Mouse (Mus musculus): Measurements from ENCODE around the gene Pygb.

Pygb gene

DNA sequence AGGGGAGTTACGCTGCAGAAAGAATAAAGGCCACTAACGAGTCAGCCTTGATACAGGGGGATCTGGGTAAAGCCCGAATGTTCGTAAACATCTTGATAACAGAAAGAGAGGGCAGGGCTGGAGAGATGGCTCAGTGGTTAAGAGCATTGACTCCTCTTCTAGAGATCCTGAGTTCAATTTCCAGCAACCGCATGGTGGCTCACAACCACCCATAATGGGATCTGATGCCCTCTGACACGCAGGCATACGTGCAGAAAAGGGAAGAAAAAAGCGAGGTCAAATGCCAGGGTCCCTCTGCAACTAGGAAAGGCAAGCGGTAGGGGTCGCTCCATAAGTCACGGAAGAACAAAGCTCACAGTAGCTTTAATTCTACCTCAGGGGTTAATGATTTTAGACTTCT is 54.6 kb downstream of the Pygb start:
- no peak for DNase-seq (ENCODE audit: low spot score in 2 of 2)

DNA sequence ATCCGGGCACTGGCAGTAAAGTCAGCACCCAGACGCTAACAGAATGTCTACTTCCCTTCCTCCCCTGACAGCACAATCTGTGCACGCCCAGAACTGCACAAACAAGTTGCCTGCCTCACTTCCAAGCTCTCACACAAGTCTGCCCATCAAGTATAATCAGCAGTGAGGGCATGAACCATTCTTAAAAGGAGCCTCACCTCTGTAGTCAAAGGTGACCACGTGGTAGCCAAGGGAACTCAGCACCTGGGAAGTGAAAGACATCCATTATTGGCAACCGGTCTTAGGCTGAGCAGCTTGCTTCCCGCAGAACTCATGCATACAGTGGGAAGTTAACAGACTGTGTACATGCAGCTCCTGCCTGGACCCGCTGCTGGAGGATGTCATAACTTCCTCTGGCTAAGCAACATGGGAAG is 55.5 kb downstream of the Pygb start:
- no peak for DNase-seq (ENCODE audit: low spot score in 2 of 2)

DNA sequence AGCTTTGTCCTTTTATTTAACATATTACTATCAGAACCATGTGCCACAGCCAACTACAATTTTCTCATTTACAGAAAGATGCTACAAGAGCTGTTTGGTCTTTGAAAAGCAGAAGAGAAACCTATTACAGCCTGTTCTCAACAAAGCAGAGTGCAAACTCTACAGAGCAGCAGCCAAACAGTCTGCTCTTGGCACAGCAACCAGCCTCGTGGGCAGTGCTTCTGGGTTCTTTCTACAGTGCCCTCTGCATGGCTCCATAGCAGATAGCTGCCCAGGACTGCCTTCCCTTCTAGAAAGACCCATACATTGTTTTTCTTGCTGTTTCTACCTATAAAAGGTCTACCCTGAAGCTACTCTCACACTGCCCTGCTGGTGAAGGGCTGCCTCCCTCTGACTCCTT is 58.3 kb downstream of the Pygb start:
- no peak for DNase-seq (ENCODE audit: low spot score in 2 of 2)

DNA sequence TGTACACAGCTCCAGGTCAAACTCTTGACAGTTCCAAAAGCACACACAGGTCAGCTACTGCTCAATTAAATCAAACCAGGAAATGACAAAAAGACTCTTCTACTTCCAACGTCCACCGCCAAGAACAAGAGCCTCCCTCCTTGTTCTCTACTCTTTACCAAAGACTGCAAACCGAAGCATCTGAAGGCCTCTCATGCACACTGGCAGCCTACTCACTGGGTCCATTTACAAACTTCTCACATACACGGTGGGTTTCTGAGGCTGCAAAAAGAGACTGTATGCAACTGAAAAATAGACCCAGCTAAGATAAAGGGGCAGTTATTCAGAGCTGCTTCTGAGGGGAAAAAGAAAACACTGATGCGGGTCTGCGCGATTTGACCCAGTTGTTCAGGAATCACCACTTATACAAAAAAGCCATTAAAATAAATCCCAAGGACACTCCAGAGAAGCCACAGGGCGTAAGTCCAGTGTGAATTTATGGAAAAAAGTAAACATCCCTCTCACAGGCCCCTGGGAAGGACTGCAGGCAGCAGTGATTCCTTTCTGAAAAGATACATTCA is 61.0 kb downstream of the Pygb start:
- DNase-seq (ENCODE audit: low spot score in 2 of 2): no peak

GRCm38 (mm10) chr2:150851251-150851650 is 64.7 kb downstream of the Pygb start:
- DNase-seq (ENCODE audit: low spot score in 2 of 2): no peak

DNA sequence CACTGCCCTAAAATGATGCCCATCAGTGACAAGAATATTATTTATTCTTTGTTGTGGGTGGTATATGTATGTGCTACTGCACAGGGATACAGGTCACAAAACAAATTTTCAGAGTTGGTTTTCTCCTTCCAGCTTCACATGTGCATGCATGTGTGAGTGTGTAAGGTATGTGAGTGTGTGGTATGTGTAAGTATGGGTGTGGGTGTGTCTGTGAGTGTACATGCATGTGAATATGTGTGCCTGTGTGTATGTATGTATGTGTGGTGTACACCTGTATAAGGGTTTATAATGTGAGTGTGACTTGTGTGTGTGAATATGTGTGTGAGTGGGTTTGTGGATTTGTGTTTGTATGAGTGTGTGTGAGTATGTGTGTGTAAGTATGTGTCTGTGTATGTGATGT is 68.7 kb downstream of the Pygb start:
- no peak for DNase-seq (ENCODE audit: low spot score in 2 of 2)

GRCm38 (mm10) chr2:150858724-150859487 is 72.4 kb downstream of the Pygb start:
- DNase-seq (ENCODE audit: low spot score in 2 of 2): no peak

- DNase-seq (ENCODE audit: low spot score in 2 of 2): no peak
Observed at GRCm38 (mm10) chr2:150859709-150860470, 73.4 kb downstream of the Pygb start.

GRCm38 (mm10) chr2:150861128-150861527 is 74.6 kb downstream of the Pygb start:
- DNase-seq (ENCODE audit: low spot score in 2 of 2): no peak

DNA sequence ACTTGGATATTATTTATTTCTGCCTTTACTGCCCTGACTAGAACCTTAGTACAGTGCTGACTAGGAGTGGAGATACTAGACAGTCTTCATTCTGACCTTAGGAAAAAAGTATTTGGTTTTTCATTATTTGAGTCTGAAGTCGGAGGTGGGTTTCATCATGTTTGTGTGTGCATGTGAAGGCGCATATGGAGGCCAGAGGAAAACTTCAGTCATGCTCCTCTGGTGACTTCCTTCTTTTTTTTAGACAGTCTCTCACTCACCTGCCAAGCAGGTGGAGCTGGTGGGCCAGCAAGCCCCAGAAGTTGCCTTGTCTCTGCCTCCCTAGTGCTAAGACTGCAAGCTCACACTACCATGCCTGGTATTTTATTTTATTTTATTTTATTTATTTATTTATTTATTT is 80.5 kb downstream of the Pygb start:
- no peak for DNase-seq (ENCODE audit: low spot score in 2 of 2)

DNA sequence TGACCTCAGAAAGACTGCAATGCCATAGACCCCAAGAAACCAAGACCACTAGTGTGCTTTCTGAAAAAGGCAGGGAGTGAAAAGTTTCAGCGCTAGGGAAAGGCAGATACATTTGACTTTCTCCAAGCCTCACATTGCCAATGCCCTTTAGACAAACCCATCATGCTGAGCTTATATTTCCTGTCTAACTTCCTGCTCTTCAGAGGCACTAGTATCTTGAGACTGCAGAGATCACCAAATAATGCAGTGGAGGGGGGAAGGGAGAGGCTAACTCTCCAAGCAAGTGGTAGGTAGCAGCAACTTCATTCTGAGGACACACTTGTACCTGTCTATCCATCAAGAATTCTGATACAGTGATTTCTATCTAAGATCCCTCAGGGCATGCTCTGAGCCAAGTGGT is 82.9 kb downstream of the Pygb start:
- no peak for DNase-seq (ENCODE audit: low spot score in 2 of 2)

GRCm38 (mm10) chr2:150874508-150874907 is 88.0 kb downstream of the Pygb start:
- no peak for DNase-seq (ENCODE audit: low spot score in 2 of 2)

DNA sequence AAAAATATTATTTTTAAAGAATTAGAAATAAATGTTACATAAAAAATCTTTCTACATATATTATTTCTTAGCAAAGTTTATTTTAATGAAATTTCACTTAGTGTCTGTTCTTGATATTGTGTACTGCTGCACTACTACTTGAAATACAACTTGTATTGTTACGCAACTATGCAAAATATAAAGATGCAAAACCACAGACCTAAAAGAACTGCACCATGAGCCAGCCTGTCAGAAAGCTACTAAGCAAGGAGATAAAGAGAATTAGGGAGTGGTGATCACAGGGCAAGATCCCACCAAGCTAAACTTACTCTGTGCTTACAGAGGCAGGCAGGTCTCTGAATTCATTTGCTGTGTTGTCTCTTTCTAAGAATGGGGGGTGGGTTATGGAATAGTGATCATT is 88.7 kb downstream of the Pygb start:
- DNase-seq (ENCODE audit: low spot score in 2 of 2): no peak

DNA sequence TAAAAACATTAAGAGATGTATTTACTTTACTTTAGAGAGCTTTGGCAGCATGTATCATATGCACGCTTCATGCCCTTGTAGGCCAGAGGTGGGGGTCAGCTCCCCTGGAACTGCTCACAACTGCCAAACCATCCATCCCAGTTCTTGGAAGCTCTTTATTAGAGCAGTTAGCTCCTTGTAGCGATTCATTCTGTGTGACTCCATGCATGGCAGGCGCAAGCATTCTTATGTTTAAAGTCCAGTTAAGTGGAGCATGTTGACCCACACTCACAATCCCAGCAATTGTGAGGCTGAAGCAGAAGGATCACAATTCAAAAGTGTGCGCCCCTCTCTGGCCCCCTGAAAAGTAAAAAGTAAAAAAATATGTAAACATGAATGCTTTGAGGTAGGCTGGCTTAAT is 91.0 kb downstream of the Pygb start:
- no peak for DNase-seq (ENCODE audit: low spot score in 2 of 2)
